Mouse (Mus musculus) lung, postnatal 4 days (tissue): ENCODE results near the gene Trnp1.

Experiments used
- DNase-seq, 2 experiments: peaks; one replicate each; pipeline ENCODE4 v3.0.0; 2021

Trnp1 gene

GRCm38 (mm10) chr4:133493895-133494294 lies 4.5 kb downstream of the Trnp1 start:
- peak in 1 of 2 experiments; percentile 33 for DNase-seq

GRCm38 (mm10) chr4:133491800-133492199 lies 6.5 kb downstream of the Trnp1 start:
- DNase-seq = peak in 1 of 2 experiments; percentile 41

GRCm38 (mm10) chr4:133489489-133490245 lies 8.7 kb downstream of the Trnp1 start:
- DNase-seq = peak in 1 of 2 experiments; percentile 38

- peak in 1 of 2 experiments; percentile 40 for DNase-seq
Observed at GRCm38 (mm10) chr4:133488619-133489392, 9.5 kb downstream of the Trnp1 start.

- no peak for DNase-seq
Observed at GRCm38 (mm10) chr4:133486673-133487357, 11.5 kb downstream of the Trnp1 start.

- DNase-seq = no peak
Observed at GRCm38 (mm10) chr4:133485691-133486425, 12.5 kb downstream of the Trnp1 start.

GRCm38 (mm10) chr4:133484266-133485025 lies 13.9 kb downstream of the Trnp1 start:
- DNase-seq = peak; percentile 76 to 89

- no peak for DNase-seq
Observed at GRCm38 (mm10) chr4:133482479-133482878, 15.9 kb downstream of the Trnp1 start.

- peak in 1 of 2 experiments; percentile 64 for DNase-seq
Observed at GRCm38 (mm10) chr4:133481488-133481887, 16.9 kb downstream of the Trnp1 start.

- DNase-seq = no peak
Observed at GRCm38 (mm10) chr4:133480754-133481153, 17.6 kb downstream of the Trnp1 start.

- DNase-seq = no peak
Observed at GRCm38 (mm10) chr4:133480185-133480537, 18.2 kb downstream of the Trnp1 start.

GRCm38 (mm10) chr4:133479458-133480184 lies 18.7 kb downstream of the Trnp1 start, which contains the start of gene Tent5b:
TSS of gene Tent5b (plus strand) at chr4:133480132.
- peak; percentile 99 for DNase-seq

GRCm38 (mm10) chr4:133473833-133474232 lies 24.5 kb downstream of the Trnp1 start:
- no peak for DNase-seq

GRCm38 (mm10) chr4:133471135-133471821 lies 27.1 kb downstream of the Trnp1 start:
- DNase-seq = no peak

- no peak for DNase-seq
Observed at GRCm38 (mm10) chr4:133469122-133469521, 29.2 kb downstream of the Trnp1 start.

- DNase-seq = peak; percentile 85 to 86
Observed at GRCm38 (mm10) chr4:133468080-133468479, 30.3 kb downstream of the Trnp1 start.

GRCm38 (mm10) chr4:133463184-133463583 lies 35.2 kb downstream of the Trnp1 start:
- DNase-seq = no peak

- no peak for DNase-seq
Observed at GRCm38 (mm10) chr4:133461362-133461761, 37.0 kb downstream of the Trnp1 start.

GRCm38 (mm10) chr4:133460796-133461325 lies 37.5 kb downstream of the Trnp1 start:
- DNase-seq = no peak

- no peak for DNase-seq
Observed at GRCm38 (mm10) chr4:133460006-133460405, 38.3 kb downstream of the Trnp1 start.
